Mouse (Mus musculus): ENCODE results near the gene Tpbgl. TPM values are rescaled to one million over a fixed set of nuclear protein-coding genes. Genes with fewer than 3 reads are reported as not detected.

The Tpbgl gene
- polyA plus RNA-seq (2015; fragmentation: Nextera tagmentation; extraction: Ambion mirVana) = 1.4 and 1.6 TPM in 2 replicates

DNA sequence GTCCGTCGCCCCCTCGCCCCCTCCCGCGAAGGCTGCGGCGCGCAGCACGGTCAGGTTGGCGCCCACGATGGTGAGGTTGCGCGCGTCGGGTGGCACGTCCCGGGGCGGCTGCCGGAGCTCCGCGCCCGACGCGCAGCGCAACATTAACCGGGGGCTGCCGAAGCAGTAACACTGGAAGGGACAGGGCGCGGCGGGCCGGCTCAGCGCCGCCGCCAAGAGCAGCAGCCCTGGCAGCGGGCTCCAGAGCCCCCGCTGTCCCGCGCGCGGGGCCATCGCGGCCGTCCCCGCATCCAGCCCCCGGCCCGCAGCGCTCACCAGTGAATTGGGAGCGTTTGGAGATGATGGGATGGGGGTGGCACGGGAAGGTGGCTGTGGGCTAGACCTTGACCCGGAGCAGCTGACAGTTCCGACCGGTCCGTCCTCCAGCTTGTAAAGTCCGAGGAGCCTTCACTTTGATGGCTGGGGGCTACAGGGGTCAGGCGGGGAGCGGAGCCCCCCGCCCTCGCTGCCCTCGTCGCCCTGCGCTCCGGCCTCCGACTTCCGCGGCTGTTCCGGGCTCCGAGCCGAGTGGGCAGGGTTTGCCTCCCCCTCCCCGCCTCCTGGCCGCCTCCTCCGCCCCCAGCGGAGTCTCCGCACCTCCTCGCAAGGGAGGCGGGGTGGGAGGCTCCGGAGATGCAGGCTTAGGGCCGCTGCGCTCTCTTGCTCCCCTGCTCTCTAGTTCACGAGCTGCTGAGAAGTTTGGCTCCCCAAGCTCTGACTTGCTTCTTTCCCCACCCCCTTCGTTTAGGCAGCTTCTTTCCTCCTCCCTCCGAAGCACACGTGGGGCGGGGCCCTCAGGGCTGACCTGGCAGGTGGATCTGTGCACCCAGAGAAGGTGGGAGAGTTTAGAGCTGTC, at the start of gene Tpbgl:
Tpbgl (minus strand) TSS at position 728 of the 895 bp plus-strand sequence.
- peak; percentile 33 for DNase-seq (ENCODE audit: low spot score)

DNA sequence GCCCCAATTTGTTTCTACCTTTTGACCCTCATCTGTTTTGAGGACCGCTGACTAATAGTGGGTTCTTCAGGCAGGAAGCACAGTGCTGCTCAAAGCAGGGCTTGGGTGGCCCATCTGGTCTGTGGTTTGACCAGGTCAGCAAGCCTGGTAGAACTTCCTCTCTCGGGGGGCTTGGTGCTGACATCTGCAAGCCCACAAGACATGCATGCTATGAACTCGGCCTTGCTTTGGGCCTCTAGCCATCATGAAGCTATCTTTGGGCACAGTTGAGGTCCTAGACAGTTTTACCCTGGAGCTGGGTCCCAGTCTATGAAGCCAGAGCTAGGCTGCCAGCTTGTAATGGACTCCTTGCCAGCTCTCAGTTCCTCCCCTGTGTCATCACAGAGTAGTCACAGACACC, 48.0 kb upstream of the Tpbgl start:
- no peak for DNase-seq (ENCODE audit: low spot score)

DNA sequence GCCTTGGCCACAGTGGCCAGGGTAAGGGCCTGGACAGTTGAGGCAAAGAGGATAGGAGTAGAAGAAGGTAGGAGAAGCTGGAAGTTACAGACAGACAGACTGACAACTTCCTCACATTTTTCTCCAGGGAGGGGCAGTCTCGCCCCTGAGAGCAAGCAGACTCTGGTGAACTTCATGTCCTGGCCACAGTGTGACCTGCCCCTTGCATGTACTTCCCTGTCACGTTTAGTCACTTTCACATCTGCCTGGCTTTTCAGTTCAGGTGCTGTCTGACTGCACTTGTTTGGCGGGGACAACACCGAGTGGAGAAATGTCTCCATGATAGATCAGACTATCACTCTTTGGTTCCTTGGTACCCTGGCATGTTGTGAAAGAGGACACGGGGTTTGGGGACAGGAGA, 47.3 kb upstream of the Tpbgl start:
- no peak for DNase-seq (ENCODE audit: low spot score)

DNA sequence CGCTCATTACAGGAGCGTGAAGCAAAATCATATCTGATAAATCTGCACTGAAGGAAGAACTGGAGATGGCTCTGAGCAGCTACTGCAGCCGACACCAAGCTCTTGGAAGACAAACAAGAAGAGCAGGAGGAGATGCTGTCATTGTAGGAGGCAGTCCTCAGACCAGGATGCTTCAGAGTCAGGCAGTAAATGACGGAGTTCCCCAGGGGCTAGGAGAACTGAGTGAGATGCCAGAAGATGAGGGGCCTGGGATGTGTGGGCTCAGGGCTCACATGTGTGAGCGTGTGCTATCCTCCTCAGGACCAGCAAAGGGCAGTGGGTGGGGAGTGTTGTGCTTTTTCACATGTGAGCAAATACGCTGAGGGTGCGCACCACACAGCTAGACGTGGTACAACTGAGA, 46.3 kb upstream of the Tpbgl start:
- no peak for DNase-seq (ENCODE audit: low spot score)

DNA sequence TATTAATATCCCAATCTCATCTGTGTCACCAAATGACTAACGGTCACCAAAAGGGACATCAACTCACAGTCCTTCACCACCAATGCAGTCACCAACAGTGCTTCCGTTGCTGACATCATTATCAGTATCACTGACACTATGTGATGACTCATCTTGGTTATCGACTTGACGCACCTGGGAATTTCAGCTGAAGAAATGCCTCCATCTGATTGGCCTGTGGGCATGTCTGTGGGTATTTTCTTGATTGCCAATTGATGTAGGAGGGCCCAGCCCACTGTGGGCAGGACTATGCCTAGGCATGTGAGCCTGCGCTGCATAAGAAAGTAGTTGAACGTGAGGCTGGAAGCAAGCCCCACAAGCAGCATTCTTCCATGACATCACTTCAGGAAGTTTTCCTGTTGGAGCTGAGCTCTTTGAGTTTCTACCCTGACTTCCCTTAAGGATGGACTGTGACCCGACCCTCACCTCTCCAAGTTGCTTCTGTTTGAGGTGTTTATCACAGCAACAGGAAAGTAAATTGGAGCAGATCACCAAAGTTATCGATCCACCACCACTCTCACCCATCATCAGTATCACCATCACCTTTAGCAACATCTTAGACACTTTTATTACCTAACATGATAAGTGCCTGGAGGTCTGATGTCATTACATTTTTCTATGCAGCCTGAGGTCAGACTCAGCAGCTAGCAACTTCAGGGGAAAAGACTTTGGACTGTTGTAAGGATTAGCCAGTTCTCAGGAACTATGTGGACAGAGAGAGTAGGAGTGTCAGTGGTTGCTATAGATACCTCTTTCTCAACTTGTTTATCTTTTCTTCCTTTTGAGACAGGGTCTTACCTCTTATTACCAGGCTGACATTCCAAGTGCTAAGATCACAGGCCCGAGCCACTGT, 44.9 kb upstream of the Tpbgl start:
- DNase-seq (ENCODE audit: low spot score) = no peak

DNA sequence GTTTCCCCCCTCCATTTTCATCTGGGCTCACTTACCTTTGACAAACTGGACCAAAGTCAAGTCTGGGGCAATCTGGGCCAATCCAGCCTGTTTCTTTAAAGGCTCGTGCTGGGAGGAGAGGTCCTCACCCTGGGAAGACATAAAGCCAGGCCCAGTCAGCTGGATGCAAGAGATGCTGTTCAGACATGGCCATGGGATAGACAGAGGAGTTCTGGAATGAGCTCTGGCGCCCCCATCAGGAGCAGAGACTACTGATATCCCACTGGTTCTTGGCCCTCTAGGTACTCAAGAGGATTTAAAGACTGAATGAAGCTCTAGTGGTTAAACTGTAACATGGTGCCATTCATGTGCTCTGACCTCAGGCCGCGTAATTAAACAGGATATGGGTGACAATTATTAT, 44.0 kb upstream of the Tpbgl start:
- peak; percentile 23 for DNase-seq (ENCODE audit: low spot score)

DNA sequence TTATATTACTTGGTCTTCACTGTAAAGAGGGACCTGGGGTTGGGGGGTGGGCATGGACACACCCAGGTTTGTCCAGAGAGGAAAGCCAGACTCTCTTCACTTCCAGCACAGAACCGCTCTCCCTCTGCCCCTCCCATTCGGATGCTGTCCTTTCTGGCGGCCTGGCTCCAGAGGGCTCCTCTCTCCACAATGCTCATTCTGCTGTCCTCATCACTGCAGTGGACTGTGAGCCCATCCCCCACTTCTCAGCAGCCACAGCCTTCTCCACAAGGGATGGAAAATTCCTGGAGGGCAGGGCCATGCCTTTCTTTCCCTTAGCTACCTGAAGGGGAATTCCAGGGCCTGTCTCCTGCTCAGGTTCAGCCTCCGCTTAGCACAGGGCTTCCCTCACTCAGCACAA, 41.9 kb upstream of the Tpbgl start:
- DNase-seq (ENCODE audit: low spot score) = no peak

DNA sequence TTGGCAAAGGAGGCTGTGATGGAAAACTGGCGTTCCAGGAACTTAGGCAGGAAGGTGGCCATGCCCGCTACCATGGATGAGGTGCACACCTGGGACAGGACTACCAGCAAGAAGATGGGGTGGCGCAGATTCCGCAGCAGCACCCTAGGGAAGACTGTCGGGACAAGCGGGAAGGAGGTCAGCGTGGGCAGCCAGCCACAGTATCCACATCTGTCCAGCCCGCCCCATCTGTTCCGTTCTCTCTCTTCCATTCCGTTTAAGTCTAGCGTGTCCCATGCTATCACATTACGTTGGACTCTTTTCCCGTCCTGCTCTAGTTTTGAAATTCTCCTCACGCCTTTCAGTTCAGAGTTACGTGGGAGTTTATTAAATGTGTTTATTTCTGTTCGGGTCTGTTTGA, 40.2 kb upstream of the Tpbgl start:
- no peak for DNase-seq (ENCODE audit: low spot score)

DNA sequence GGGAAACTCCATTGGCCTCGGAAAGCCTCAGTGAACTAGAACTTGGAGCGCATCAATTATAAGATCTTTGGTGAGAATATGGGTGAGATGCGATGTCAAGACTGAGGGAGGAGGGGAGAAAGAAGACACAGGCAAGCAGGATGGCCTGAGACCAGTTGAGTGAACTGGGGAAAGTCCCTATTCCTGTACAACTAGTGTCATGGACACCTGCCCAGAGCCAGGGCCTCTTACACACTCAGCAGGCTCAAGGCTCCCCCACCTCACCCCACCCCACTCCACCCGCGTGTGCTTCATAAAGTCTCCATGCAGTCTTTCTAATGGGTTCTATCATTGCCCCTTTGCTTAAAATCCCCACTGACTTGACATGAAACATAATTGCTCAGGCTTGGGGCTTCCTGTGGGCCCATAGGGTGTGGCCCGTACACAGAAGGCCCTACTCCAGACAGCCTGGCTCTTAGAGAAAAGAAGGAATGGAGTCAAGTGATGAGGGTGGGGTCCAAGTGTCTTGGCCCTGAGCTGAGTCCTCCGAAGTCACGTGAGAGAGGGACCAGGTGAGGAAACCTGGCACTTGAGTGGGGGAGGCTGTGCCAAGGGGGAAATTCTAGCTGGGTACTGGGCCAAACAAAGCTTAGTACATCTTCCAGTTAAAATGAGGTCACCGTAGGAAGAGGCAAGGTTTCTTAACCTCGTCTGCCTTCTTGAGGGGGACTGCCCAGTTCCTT, 39.0 kb upstream of the Tpbgl start:
- no peak for DNase-seq (ENCODE audit: low spot score)

DNA sequence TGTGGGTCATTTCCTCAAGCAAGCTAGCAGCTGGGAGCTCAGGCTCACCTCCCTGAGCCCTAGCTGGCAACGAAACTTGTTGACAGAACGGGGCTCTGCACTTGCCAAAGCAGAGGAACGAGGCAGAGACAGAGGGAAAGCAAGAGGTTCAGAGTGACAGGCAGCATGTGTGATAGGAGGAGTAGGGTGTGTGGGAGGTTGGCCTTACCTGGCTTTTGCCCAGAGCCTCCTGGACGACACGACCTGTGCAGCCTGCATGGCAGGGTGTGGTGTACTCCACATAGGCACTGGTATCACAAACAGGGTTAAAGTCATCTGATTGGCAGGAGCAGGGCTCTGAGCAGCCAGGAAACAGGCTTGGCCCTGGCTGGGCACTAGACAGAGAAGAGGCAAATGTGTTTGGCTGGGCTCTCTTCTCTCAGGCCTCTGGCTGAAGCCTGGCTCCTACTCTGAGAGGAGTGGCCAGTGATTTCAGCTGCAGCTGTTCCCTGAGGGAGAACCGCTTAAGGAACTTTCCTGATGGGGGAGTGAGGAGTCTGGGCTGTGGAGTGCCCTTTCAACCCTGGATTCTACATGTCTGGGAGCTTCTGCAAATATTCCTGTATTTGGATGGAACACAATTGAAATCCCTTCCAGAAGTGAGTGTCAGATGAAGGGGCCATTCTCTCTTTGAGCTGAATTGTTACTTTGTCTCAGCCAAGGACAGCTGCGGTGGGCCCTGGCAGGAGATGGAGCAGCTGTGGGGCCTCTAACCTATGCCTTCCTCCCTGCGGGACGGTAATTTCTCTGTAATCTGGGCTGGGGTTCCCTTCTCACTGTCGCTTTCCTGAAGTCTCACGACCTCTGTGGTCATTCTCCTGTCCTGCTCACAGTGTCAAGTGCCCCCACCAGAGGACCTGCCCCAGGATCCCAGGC, 37.9 kb upstream of the Tpbgl start:
- DNase-seq (ENCODE audit: low spot score) = no peak

DNA sequence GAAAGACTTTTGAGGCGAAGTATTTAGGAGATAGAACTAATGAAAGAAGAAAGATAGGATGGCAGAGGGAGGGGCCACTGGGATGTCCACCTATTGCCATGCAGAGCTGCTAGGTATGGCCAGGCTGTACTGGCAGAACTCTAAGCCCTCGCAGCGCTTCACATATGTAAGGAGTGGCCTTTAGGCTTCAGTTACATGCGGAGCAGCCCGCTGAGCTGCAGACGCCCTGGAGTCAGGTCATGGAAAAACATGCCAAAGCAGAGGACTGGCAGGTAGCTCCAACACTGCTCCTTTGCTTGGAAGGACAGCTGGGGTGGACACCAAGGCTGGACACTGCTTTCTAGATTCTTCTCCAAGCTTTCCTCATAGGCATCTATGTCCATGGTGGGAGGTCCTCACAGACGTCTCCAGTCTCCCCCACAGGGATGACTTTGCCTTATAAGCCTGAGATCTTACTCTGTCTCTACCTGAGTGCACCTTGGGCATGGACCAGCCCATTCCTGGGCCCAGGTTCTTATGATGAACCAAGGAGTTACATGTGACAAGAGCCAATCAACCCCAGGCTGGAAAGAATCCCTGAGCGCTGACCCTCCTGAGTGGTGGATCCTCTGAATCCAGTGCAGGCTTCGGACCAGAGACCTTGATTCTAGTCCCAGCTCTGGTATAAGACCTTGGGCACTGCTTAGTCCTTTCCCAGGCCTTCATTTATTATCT, 36.8 kb upstream of the Tpbgl start:
- no peak for DNase-seq (ENCODE audit: low spot score)

DNA sequence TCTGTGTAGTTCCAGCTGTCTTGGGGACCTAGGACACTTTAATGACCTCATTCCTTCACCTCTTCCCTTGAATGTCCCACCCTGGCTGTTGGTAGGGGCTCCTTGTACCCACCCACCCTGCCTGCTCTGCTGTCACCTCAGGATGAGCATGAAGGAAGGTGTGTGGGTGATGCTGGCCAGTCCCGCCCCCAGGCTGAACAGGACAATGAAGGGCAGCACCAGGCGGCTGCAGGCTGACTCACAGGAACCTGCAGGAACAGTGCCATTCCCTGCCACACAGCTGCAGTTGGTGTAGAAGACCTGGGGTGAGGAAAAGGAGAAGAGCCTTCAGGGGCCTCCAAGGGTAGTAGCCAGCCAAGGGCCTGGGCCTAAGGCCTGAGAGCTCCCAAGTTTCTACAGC, 35.4 kb upstream of the Tpbgl start:
- DNase-seq (ENCODE audit: low spot score) = no peak

DNA sequence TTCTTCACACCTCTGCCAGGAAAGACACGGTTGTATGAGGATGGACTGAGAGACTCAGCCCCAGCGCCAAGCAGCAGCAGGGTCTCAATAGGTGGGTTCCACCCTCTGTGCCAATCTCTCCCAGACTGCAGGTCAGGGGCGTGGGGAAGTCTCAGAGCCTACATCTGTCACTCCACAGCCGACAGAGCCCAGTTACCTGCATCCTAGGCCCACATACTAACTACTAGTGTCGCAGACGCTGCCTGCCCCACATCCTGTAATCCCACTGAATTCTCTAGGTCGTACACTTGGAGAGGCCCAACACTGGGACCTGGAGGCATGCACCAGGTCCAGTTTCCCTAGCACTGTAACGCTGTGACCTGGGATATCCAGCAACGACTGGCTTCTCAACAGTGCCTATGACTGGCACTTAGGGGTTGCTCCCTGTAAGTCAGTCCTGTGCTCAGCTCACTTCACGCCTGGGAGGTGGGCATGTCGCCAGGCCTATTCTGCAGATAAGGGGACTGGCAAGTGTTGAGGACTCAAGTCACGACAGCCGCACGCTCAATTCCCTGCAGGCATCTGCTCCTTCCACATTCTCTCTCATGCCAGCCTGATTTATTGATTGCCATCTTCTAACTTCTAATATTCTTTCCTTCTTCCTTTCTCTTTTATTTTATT, 34.8 kb upstream of the Tpbgl start:
- no peak for DNase-seq (ENCODE audit: low spot score)

DNA sequence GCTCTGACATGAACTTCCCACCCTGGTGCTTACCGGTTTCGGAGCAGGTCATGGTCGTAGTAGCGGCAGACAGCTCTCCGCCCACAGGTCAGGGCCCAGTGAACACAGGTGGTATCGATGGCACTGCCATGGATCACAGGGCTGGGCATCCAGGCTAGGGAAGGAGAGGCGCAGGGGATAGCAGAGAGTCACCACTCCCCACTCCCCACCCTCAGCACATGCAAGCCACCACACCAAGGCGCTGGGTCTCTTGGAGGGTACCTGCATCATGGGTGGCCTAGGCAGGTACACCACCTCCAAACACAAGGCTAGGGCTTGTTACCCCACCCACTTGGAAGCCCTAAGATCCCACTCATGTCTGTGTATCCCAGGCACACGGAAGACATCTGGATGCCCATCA, 34.2 kb upstream of the Tpbgl start:
- no peak for DNase-seq (ENCODE audit: low spot score)

DNA sequence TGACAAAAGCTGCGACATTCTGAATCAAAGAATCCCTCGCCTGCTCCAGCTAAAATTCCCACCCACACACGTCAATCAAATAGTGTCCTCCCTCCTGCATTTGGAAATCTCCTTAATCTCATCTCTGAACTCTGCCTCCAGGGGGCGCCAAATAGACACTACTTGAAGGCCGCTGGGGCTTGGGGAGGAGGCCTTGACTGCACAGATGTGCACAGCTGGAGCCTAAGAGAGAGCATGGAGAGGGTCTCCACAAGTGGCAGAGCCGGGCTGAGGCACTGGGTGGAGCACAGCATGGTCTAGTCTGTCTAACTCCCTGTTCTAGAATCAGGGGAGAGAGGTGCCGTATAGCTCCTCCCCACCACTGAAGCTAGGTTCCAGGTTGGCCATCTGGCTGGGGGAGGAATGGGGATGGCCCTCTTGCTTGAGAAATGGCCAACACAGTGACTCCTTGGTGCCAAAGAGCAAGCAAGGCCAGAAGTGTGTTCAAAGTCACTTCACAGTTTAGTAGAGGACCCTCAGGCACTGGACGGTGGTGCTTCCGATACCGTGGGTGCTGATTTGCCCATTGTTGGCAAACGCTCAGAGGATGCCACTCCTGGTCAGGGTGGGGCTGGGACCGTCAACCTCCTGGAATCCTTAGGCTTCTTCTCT, 32.6 kb upstream of the Tpbgl start:
- peak; percentile 82 for DNase-seq (ENCODE audit: low spot score)

DNA sequence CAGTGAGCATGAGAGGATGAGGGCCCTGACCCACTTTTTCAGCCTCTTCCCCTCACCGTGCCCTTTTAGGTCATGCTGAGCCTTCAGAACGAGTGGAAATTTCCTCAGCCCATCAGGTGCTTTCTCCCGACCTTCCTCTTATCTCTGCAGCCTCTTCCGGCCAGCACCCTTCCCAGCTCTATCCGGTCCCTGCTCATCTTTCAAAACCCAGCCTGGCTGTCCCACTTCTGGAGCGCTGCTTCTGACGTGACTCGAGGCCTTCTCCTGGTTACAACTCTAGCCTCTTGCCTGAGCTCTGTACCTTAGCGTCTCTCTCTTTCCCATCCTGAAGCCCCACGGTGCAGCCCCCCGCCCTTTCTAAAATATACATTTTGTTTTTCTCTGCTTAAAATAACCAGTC, 27.3 kb upstream of the Tpbgl start:
- no peak for DNase-seq (ENCODE audit: low spot score)

DNA sequence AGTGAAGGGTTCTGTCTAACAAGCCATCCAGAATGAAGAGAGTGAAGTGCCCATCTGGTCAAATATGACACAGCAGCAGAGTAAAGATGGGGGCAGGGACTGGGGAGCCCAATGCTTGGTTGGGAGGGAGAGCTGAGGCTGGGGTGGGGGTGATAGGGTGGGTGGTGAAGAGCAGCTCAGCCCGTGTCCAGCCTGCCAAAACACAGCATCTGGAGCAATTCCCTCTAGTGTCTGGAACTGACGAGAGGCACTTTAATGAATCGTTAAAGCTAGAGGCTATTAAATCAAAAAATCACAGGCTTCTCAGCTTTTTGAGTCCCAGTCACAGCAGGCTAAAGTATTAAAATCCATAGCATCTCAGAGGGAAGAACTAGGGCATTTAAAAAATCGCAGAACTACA, 22.7 kb upstream of the Tpbgl start:
- no peak for DNase-seq (ENCODE audit: low spot score)

DNA sequence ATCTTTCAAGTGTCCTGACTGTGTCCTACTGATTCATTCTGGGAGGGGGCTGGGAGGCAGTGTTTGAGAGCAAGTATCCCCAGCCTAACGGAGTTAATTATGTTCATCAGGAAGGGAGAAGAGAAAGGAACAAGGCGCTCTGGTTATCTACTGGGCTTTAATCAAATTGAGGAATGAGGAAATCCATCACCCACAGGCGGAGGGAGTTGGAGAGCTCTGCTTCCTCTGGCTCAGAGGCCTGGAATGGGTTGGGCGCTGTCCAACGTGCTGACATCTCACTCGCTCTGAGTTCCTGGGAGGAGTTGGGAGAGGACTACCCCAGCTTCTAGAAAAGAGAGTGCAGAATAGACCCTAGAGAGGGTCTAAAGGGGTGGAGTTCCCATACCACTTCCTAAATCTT, 21.7 kb upstream of the Tpbgl start:
- DNase-seq (ENCODE audit: low spot score) = no peak

DNA sequence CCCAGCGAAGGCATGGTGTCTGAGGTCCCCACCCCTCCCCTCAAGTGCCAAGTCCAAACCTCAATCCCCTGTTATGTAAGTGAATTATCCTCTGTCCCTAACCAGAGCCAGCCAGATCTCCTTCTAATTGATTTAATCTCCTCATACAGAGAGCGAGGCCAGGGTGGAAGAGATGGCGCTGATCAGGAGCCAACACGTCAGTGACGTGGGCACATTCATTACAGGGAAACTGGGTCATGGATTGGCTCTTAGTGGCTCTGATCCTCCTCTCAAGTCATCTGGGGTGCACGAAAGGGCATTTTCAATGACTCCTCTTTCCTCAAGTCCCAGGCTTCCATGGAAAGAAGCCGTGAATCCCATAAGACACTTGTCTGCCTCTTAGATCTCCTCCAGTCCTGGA, 17.8 kb upstream of the Tpbgl start:
- no peak for DNase-seq (ENCODE audit: low spot score)
